Mouse (Mus musculus): ENCODE measurements around the gene Sdccag8.

DNA sequence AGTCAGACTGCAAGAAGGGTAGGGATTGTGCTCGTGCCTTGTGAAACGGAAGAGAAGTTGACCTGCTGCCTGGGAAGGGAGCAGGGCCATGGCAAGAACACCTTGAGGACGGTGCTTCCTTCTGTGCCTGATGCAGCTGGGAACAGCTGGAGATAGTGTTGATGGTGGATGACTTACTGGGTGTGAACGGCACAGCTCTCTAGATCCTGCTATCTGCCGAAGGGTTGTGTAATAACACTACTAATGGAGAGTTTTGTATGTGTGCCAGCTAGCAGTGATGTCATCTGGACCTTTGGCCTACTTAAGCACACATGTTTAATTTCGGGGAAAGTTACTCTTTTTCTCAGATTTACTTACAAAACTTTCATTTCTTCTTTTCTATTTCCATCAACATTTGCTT is 4.3 kb downstream of the Sdccag8 start:
- TF ChIP-seq CTCF (conservative IDR thresholded peaks at IDR 0.05; ENCODE audit: insufficient read depth, insufficient read length, low read depth, low read length) (no peak), POLR2A (IDR thresholded peaks at IDR 0.05; ENCODE audit: low read depth, low read length) (no peak)
